Mouse (Mus musculus) lung, adult 2 months (tissue): ENCODE measurements around the gene Hs2st1.

Experiments used
- CTCF ChIP-seq: fragments of 200-500 bp; IDR thresholded peaks from 2 replicates; pipeline ENCODE4 v1.5.1; 2011; ENCODE audit warnings: mild to moderate bottlenecking, low read length, control low read depth; ENCODE audit not compliant: insufficient read depth
- POLR2A ChIP-seq: fragments of 200-500 bp; IDR thresholded peaks from 2 replicates; pipeline ENCODE4 v1.6.1; 2011; ENCODE audit warnings: low read depth, mild to moderate bottlenecking, control low read depth, low read length, borderline replicate concordance; ENCODE audit errors: extremely low read depth

- no peak for TF ChIP-seq CTCF
- TF ChIP-seq POLR2A: no peak
Observed at GRCm38 (mm10) chr3:144561511-144562250, 8.3 kb downstream of the Hs2st1 start.
